Mouse (Mus musculus) neural tube, embryonic 12.5 days (tissue): ENCODE measurements at regions not wholly inside any gene's neighbourhood (a gene's known extent, or its start where the extent isn't known, plus 50 kb on each side); places are given as distances from the start of the nearest gene placed in this dataset.

ENCODE experiments used
- ATAC-seq: fragments of 200-750 bp; cut with Nextera tagmentation; 2 replicates; pipeline ENCODE4 v1.8.0; 2017; ENCODE audit warnings: low read depth, mild to moderate bottlenecking, moderate TSS enrichment, moderate library complexity; ENCODE audit not compliant: low FRiP score
- H3K27ac ChIP-seq: fragments of 300-500 bp; sonication (generic); 2 replicates; pipeline ENCODE4 v1.5.1; 2016
- H3K27me3 ChIP-seq: fragments of 300-500 bp; sonication (generic); replicated peaks from 2 replicates; pipeline ENCODE4 v1.6.1; 2016; ENCODE audit warnings: mild to moderate bottlenecking
- H3K36me3 ChIP-seq: fragments of 300-500 bp; sonication (generic); 2 replicates; pipeline ENCODE4 v1.6.1; 2016; ENCODE audit warnings: mild to moderate bottlenecking
- H3K4me1 ChIP-seq: fragments of 300-500 bp; sonication (generic); 2 replicates; pipeline ENCODE4 v1.6.1; 2016
- H3K4me2 ChIP-seq: fragments of 300-500 bp; sonication (generic); replicated peaks from 2 replicates; pipeline ENCODE4 v1.6.1; 2016; ENCODE audit warnings: mild to moderate bottlenecking
- H3K4me3 ChIP-seq: fragments of 300-500 bp; sonication (generic); 2 replicates; pipeline ENCODE4 v1.5.1; 2016
- H3K9ac ChIP-seq: fragments of 300-500 bp; sonication (generic); 2 replicates; pipeline ENCODE4 v1.6.1; 2016; ENCODE audit warnings: mild to moderate bottlenecking
- H3K9me3 ChIP-seq: fragments of 300-500 bp; sonication (generic); 2 replicates; pipeline ENCODE4 v1.6.1; 2016; ENCODE audit warnings: mild to moderate bottlenecking
- WGBS: fragments of 180-500 bp; shearing (Covaris S2); methylation state at CpG from one replicate; pipeline ENCODE4 v1.1.7; 2016; 5-methylcytosine and 5-hydroxymethylcytosine counted together

GRCm38 (mm10) chr2:172660479-172660878 is 111.1 kb downstream of the Tfap2c start:
- 61% methylated on average over 10 of the region's 10 CpGs for WGBS
- peaks cover 5% of the 10 kb centered on the region; the same call in 1 of the 2 replicates for H3K4me1 ChIP-seq
- no peaks in the 10 kb centered on the region for H3K36me3 ChIP-seq
- H3K9ac ChIP-seq = no peak overlapping the region
- H3K9me3 ChIP-seq = no peaks in the 10 kb centered on the region
- no peak overlapping the region for H3K27ac ChIP-seq
- peaks cover 39% of the 10 kb centered on the region for H3K27me3 ChIP-seq
- ATAC-seq = no peak
- no peak overlapping the region for H3K4me2 ChIP-seq
- no peak overlapping the region for H3K4me3 ChIP-seq

GRCm38 (mm10) chr2:172660916-172661315 is 111.5 kb downstream of the Tfap2c start:
- WGBS = under 1% methylated on average over 7 of the region's 7 CpGs
- ATAC-seq = no peak

GRCm38 (mm10) chr2:172661418-172661980 is 112.1 kb downstream of the Tfap2c start:
- Histone ChIP-seq H3K4me1 (peaks cover 5% of the 10 kb centered on the region; the same call in 1 of the 2 replicates), H3K27me3 (peaks cover 45% of the 10 kb centered on the region), H3K9me3 (no peaks in the 10 kb centered on the region), H3K9ac (no peak overlapping the region), H3K36me3 (no peaks in the 10 kb centered on the region), H3K27ac (no peak overlapping the region), H3K4me3 (no peak overlapping the region), H3K4me2 (no peak overlapping the region)
- 11% methylated on average over 15 of the region's 15 CpGs for WGBS
- no peak for ATAC-seq

More at GRCm38 (mm10) chr2:172660916-172661315, 111.5 kb downstream of the Tfap2c start:
- Histone ChIP-seq H3K4me3 (no peak overlapping the region), H3K4me2 (no peak overlapping the region), H3K9me3 (no peaks in the 10 kb centered on the region), H3K27ac (no peak overlapping the region), H3K9ac (no peak overlapping the region), H3K36me3 (no peaks in the 10 kb centered on the region), H3K27me3 (peaks cover 44% of the 10 kb centered on the region), H3K4me1 (peaks cover 5% of the 10 kb centered on the region; the same call in 1 of the 2 replicates)

GRCm38 (mm10) chr2:172662165-172662564 is 112.8 kb downstream of the Tfap2c start:
- no peak overlapping the region for H3K27ac ChIP-seq
- H3K4me2 ChIP-seq = no peak overlapping the region
- H3K36me3 ChIP-seq = no peaks in the 10 kb centered on the region
- 49% methylated on average over 11 of the region's 11 CpGs for WGBS
- no peak overlapping the region for H3K9ac ChIP-seq
- ATAC-seq = no peak
- no peak overlapping the region for H3K4me3 ChIP-seq
- no peaks in the 10 kb centered on the region for H3K9me3 ChIP-seq
- H3K27me3 ChIP-seq = peaks cover 45% of the 10 kb centered on the region
- peaks cover 5% of the 10 kb centered on the region; the same call in 1 of the 2 replicates for H3K4me1 ChIP-seq

GRCm38 (mm10) chr2:172663681-172664080 is 114.3 kb downstream of the Tfap2c start:
- H3K4me2 ChIP-seq = peak overlapping the region; percentile 38
- ATAC-seq = 0 out of 2 replicates have a peak, but pooled peaks have one; percentile 71
- no peak overlapping the region for H3K9ac ChIP-seq
- no peak overlapping the region for H3K4me3 ChIP-seq
- H3K27ac ChIP-seq = no peak overlapping the region
- H3K27me3 ChIP-seq = peaks cover 45% of the 10 kb centered on the region
- peaks cover 5% of the 10 kb centered on the region; the same call in 1 of the 2 replicates for H3K4me1 ChIP-seq
- WGBS = 5% methylated on average over 6 of the region's 6 CpGs
- H3K9me3 ChIP-seq = no peaks in the 10 kb centered on the region
- H3K36me3 ChIP-seq = no peaks in the 10 kb centered on the region

- Histone ChIP-seq H3K36me3 (no peaks in the 10 kb centered on the region), H3K27me3 (no peaks in the 10 kb centered on the region; the same call in 1 of the 2 replicates), H3K27ac (no peak overlapping the region), H3K9ac (no peak overlapping the region), H3K9me3 (no peaks in the 10 kb centered on the region), H3K4me3 (no peak overlapping the region), H3K4me1 (no peaks in the 10 kb centered on the region), H3K4me2 (no peak overlapping the region)
- WGBS = 18% methylated on average over 2 of the region's 2 CpGs
- ATAC-seq = no peak
Observed at GRCm38 (mm10) chr2:172673081-172673480, 123.7 kb downstream of the Tfap2c start.

- H3K4me3 ChIP-seq = no peak overlapping the region
- H3K36me3 ChIP-seq = no peaks in the 10 kb centered on the region
- 83% methylated on average over 8 of the region's 8 CpGs for WGBS
- H3K9ac ChIP-seq = no peak overlapping the region
- no peaks in the 10 kb centered on the region for H3K9me3 ChIP-seq
- H3K4me2 ChIP-seq = no peak overlapping the region
- ATAC-seq = no peak
- H3K27ac ChIP-seq = no peak overlapping the region
- H3K4me1 ChIP-seq = no peaks in the 10 kb centered on the region
- H3K27me3 ChIP-seq = no peaks in the 10 kb centered on the region
Observed at GRCm38 (mm10) chr2:172674641-172675040, 125.2 kb downstream of the Tfap2c start.

- Histone ChIP-seq H3K36me3 (no peaks in the 10 kb centered on the region), H3K4me2 (no peak overlapping the region), H3K4me1 (no peaks in the 10 kb centered on the region), H3K27me3 (no peaks in the 10 kb centered on the region), H3K9ac (no peak overlapping the region), H3K27ac (no peak overlapping the region), H3K4me3 (no peak overlapping the region), H3K9me3 (no peaks in the 10 kb centered on the region)
- 73% methylated on average over 15 of the region's 15 CpGs for WGBS
- no peak for ATAC-seq
Observed at GRCm38 (mm10) chr2:172675081-172675480, 125.7 kb downstream of the Tfap2c start.

- no peak overlapping the region for H3K9ac ChIP-seq
- no peak for ATAC-seq
- 94% methylated on average over 1 of the region's 1 CpGs for WGBS
Observed at GRCm38 (mm10) chr2:172690196-172690595, 140.8 kb downstream of the Tfap2c start.

GRCm38 (mm10) chr2:172690931-172691651 is 141.7 kb downstream of the Tfap2c start:
- Histone ChIP-seq H3K4me3 (no peak overlapping the region), H3K4me2 (no peak overlapping the region), H3K4me1 (peaks cover 5% of the 10 kb centered on the region), H3K36me3 (no peaks in the 10 kb centered on the region), H3K9me3 (no peaks in the 10 kb centered on the region), H3K9ac (no peak overlapping the region), H3K27ac (no peak overlapping the region), H3K27me3 (no peaks in the 10 kb centered on the region)
- 40% methylated on average over 9 of the region's 9 CpGs for WGBS
- peak; percentile 64; the same call in 1 of the 2 replicates for ATAC-seq

More at GRCm38 (mm10) chr2:172690196-172690595, 140.8 kb downstream of the Tfap2c start:
- Histone ChIP-seq H3K9me3 (no peaks in the 10 kb centered on the region), H3K27ac (no peak overlapping the region), H3K4me1 (peaks cover 5% of the 10 kb centered on the region), H3K4me2 (no peak overlapping the region), H3K27me3 (no peaks in the 10 kb centered on the region), H3K4me3 (no peak overlapping the region), H3K36me3 (no peaks in the 10 kb centered on the region)

- Histone ChIP-seq H3K27me3 (no peaks in the 10 kb centered on the region; the same call in 1 of the 2 replicates), H3K36me3 (no peaks in the 10 kb centered on the region), H3K27ac (no peak overlapping the region), H3K9ac (no peak overlapping the region), H3K4me1 (no peaks in the 10 kb centered on the region), H3K4me2 (no peak overlapping the region), H3K4me3 (no peak overlapping the region), H3K9me3 (no peaks in the 10 kb centered on the region)
- 42% methylated on average over 6 of the region's 6 CpGs for WGBS
- ATAC-seq = no peak
Observed at GRCm38 (mm10) chr2:172698961-172699360, 149.6 kb downstream of the Tfap2c start.

GRCm38 (mm10) chr2:172699654-172700053 is 150.3 kb downstream of the Tfap2c start:
- 78% methylated on average over 4 of the region's 4 CpGs for WGBS
- ATAC-seq = no peak
- no peaks in the 10 kb centered on the region for H3K9me3 ChIP-seq

More at GRCm38 (mm10) chr2:172699654-172700053, 150.3 kb downstream of the Tfap2c start:
- H3K4me1 ChIP-seq = no peaks in the 10 kb centered on the region
- no peaks in the 10 kb centered on the region; the same call in 1 of the 2 replicates for H3K27me3 ChIP-seq
- no peak overlapping the region for H3K4me3 ChIP-seq
- no peak overlapping the region for H3K9ac ChIP-seq
- H3K36me3 ChIP-seq = no peaks in the 10 kb centered on the region
- H3K27ac ChIP-seq = no peak overlapping the region
- no peak overlapping the region for H3K4me2 ChIP-seq
